Mouse (Mus musculus) lung, embryonic 14.5 days (tissue): ENCODE measurements around the gene Ddx51. TPM values are rescaled to one million over a fixed set of nuclear protein-coding genes. Genes with fewer than 3 reads are reported as not detected.

Experiments used
- ATAC-seq: fragments of 200-750 bp; cut with Nextera tagmentation; 2 replicates; pipeline ENCODE4 v1.8.0; 2017; ENCODE audit warnings: mild to moderate bottlenecking, moderate TSS enrichment, moderate library complexity; ENCODE audit not compliant: insufficient read depth
- DNase-seq: peaks from one replicate; pipeline ENCODE4 v3.0.0-alpha.2; 2015
- H3K27ac ChIP-seq: fragments of 300-500 bp; sonication (generic); 2 replicates; pipeline ENCODE4 v1.5.1; 2014; ENCODE audit warnings: low read depth, mild to moderate bottlenecking, moderate library complexity
- H3K27me3 ChIP-seq: fragments of 300-500 bp; sonication (generic); 2 replicates; pipeline ENCODE4 v1.6.1; 2014; ENCODE audit warnings: low read length, control low read depth; ENCODE audit not compliant: insufficient read depth
- H3K36me3 ChIP-seq: fragments of 300-500 bp; sonication (generic); 2 replicates; pipeline ENCODE4 v1.6.1; 2014; ENCODE audit warnings: control low read depth; ENCODE audit not compliant: insufficient read depth
- H3K4me1 ChIP-seq: fragments of 300-500 bp; sonication (generic); 2 replicates; pipeline ENCODE4 v1.6.1; 2014; ENCODE audit warnings: antibody characterized with exemption, control low read depth; ENCODE audit not compliant: insufficient read depth
- H3K4me2 ChIP-seq: fragments of 300-500 bp; sonication (generic); 2 replicates; pipeline ENCODE4 v1.6.1; 2014; ENCODE audit warnings: mild to moderate bottlenecking
- H3K4me3 ChIP-seq: fragments of 300-500 bp; sonication (generic); 2 replicates; pipeline ENCODE4 v1.5.1; 2014; ENCODE audit warnings: low read depth, low read length
- H3K9ac ChIP-seq: fragments of 300-500 bp; sonication (generic); 2 replicates; pipeline ENCODE4 v1.6.1; 2014
- H3K9me3 ChIP-seq: fragments of 300-500 bp; sonication (generic); 2 replicates; pipeline ENCODE4 v1.6.1; 2016; ENCODE audit warnings: low read depth, low read length, control low read depth
- CTCF ChIP-seq: IDR thresholded peaks from 2 replicates; pipeline ENCODE4 v1.5.1; 2016; ENCODE audit warnings: antibody characterized with exemption, low read depth
- WGBS: fragments of 180-500 bp; shearing (Covaris S2); extraction: QIAGEN DNeasy Blood & Tissue Kit; methylation state at CpG from one replicate; pipeline ENCODE4 v1.1.7; 2014; 5-methylcytosine and 5-hydroxymethylcytosine counted together
- polyA plus RNA-seq: library from polyadenylated mRNA; unstranded; fragments of >200 nt; fragmentation: Nextera tagmentation; extraction: Ambion mirVana; gene quantifications from 2 replicates; pipeline ENCODE4 v1.2.1, GENCODE M21; 2014

Gene Ddx51
- polyA plus RNA-seq, 1 experiment from 2014 or later, result 32.4 TPM

DNA sequence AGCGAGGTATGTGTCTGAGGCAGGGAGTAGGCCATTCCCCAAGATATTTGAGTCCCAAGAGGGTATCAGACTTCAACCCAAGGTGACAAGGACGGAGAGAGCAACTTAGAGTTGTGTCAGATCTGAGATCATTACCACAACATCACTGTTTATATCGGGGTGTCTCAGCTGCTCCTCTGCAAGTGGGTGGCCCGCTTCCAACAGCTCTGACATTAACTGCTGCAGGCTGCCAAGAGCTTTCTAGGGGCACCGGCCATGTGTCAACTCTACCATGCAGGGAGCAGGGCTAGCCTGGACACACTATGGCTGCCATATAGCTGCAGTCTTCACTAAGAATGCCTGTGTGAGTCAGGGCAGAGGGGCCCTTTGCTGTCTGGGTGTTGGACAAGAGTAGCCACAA is 43.4 kb upstream of the Ddx51 start:
- DNase-seq (no peak), ATAC-seq (no peak)
- H3K4me2 ChIP-seq, result no peak overlapping the region
- no peaks in the 10 kb centered on the region; the same call in 1 of the 2 replicates for H3K4me1 ChIP-seq
- no peak for TF ChIP-seq CTCF
- no peak overlapping the region for H3K4me3 ChIP-seq
- no peaks in the 10 kb centered on the region for H3K27me3 ChIP-seq
- H3K36me3 ChIP-seq, result no peaks in the 10 kb centered on the region
- no peaks in the 10 kb centered on the region for H3K9me3 ChIP-seq
- WGBS, result 56% methylated on average over 5 of the region's 5 CpGs
- H3K27ac ChIP-seq, result no peak overlapping the region
- no peak overlapping the region for H3K9ac ChIP-seq

DNA sequence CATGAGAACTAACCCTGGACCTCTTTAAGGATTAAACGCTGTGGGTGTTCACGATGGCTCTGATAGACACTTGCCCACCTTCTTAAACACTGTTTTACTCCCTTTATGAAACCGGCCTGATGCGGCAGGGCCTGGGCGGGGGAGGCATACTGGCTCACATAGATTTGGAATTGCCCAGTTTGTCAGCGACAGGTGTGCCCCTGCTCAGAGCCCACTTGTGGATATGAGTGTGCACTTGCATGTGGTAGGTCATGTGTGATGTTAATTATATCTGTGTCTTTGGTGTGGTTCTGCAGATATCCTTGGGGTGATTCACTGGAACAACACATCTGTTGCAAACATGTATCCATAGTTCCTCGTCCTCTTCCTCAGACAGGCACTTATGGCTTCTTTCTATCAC is 42.8 kb upstream of the Ddx51 start:
- H3K27me3 ChIP-seq, result no peaks in the 10 kb centered on the region
- H3K36me3 ChIP-seq, result no peaks in the 10 kb centered on the region
- H3K9me3 ChIP-seq, result no peaks in the 10 kb centered on the region
- no peak for TF ChIP-seq CTCF
- H3K4me1 ChIP-seq, result no peaks in the 10 kb centered on the region; the same call in 1 of the 2 replicates
- H3K9ac ChIP-seq, result no peak overlapping the region
- WGBS, result 78% methylated on average over 7 of the region's 7 CpGs
- H3K27ac ChIP-seq, result no peak overlapping the region
- DNase-seq (no peak), ATAC-seq (no peak)
- no peak overlapping the region for H3K4me3 ChIP-seq
- H3K4me2 ChIP-seq, result no peak overlapping the region

DNA sequence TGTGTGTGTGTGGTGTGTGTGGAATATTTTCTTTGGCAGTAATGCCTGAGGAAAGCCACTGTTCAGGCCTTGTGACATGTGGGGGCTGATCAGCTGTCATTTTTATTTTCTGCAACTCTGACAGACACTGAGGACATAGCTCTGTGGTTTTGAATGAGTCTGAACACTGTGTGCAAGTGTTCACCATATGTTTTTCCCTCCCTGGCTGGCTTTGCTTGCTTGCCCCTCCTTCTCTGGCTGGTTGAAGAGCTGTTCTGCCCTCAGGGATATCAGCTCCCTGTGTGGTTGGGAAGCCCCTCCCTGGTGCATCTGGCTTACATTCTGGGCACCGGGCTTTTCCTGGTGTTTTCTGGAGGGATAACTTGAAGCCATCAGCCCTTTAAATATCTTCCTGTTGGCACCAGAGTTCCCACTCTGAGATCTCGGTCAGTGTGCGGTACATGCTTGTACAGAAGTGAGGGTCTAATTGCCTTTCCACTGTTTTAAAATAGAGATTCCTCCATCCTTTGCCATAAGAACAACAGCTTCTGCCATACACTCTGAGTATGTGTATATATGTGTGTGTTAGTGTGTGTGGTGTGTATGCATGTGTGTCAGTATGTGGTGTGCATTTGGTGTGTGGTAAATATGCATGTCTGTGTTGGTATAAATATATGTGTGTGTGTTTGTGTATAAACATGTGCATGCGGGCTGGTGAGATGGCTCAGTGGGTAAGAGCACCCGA is 41.7 kb upstream of the Ddx51 start:
- H3K4me3 ChIP-seq, result no peak overlapping the region
- H3K4me1 ChIP-seq, result no peaks in the 10 kb centered on the region
- ATAC-seq, result no peak

GRCm38 (mm10) chr5:110619226-110619625 is 34.0 kb upstream of the Ddx51 start:
- H3K9ac ChIP-seq, result no peak overlapping the region
- 74% methylated on average over 6 of the region's 6 CpGs for WGBS
- no peak overlapping the region for H3K4me2 ChIP-seq
- no peaks in the 10 kb centered on the region for H3K36me3 ChIP-seq
- ATAC-seq (no peak), DNase-seq (no peak)
- TF ChIP-seq CTCF, result no peak
- no peaks in the 10 kb centered on the region for H3K9me3 ChIP-seq
- H3K27ac ChIP-seq, result no peak overlapping the region
- H3K4me3 ChIP-seq, result no peak overlapping the region
- no peaks in the 10 kb centered on the region for H3K4me1 ChIP-seq
- no peaks in the 10 kb centered on the region for H3K27me3 ChIP-seq

More for the DNA sequence above, 41.7 kb upstream of the Ddx51 start:
- Histone ChIP-seq H3K27me3 (no peaks in the 10 kb centered on the region), H3K4me2 (no peak overlapping the region), H3K36me3 (no peaks in the 10 kb centered on the region), H3K9me3 (no peaks in the 10 kb centered on the region), H3K9ac (no peak overlapping the region), H3K27ac (no peak overlapping the region)
- DNase-seq, result no peak
- no peak for TF ChIP-seq CTCF
- WGBS, result 71% methylated on average over 5 of the region's 5 CpGs

DNA sequence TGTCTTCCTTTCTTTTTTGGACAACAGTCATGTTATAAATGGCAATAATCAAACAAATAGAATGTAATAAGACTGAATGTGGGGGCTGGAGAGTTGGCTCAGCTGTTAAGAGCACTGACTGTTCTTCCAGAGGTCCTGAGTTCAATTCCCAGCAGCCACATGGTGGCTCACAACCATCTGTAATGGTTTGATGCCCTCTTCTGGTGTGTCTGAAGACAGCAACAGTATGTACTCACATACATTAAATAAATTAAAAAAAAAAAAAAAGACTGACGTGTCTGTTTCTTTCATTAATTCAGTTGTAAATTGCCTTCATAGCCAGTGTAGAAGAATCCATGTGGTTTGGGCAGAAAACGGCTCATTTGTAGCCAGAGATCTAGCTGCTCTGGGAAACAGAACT is 28.9 kb upstream of the Ddx51 start:
- Histone ChIP-seq H3K4me2 (no peak overlapping the region), H3K27me3 (peaks cover 5% of the 10 kb centered on the region; the same call in 1 of the 2 replicates), H3K9ac (no peak overlapping the region), H3K4me1 (no peaks in the 10 kb centered on the region), H3K4me3 (no peak overlapping the region), H3K27ac (no peak overlapping the region), H3K36me3 (no peaks in the 10 kb centered on the region), H3K9me3 (no peaks in the 10 kb centered on the region)
- 0 out of 2 replicates have a peak, but pooled peaks have one; percentile 6 for TF ChIP-seq CTCF
- ATAC-seq (no peak), DNase-seq (no peak)
- WGBS, result 69% methylated on average over 2 of the region's 2 CpGs

- H3K4me1 ChIP-seq, result no peaks in the 10 kb centered on the region
- no peak for DNase-seq
- no peak for ATAC-seq
- TF ChIP-seq CTCF, result no peak
- no peaks in the 10 kb centered on the region for H3K9me3 ChIP-seq
- 65% methylated on average over 10 of the region's 10 CpGs for WGBS
- H3K4me2 ChIP-seq, result no peak overlapping the region
- H3K36me3 ChIP-seq, result no peaks in the 10 kb centered on the region
- H3K4me3 ChIP-seq, result no peak overlapping the region
- no peak overlapping the region for H3K27ac ChIP-seq
- H3K27me3 ChIP-seq, result peaks cover 5% of the 10 kb centered on the region; the same call in 1 of the 2 replicates
- no peak overlapping the region for H3K9ac ChIP-seq
These were observed 25.9 kb upstream of the Ddx51 start for GRCm38 (mm10) chr5:110627351-110627750.

DNA sequence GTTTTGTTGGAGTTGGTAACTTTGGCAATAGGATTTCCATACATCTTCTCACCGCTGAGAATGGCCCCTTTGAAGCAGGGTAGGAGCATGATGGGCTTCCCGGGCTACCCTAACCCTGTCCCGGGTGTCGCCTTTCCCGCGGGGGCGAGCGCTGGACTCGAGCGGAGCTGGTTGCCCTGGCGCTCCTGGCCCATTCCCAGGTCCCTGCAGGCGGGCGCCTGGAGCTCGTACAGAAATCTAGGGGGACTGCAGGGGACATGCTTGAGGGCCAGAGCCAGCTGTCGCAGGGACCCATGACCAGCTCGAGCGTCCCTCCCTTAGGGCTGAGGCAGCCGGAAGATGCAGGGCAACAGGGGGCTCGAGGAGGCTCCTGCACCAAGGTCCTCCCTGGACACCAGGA is 25.1 kb upstream of the Ddx51 start:
- WGBS, result 17% methylated on average over 19 of the region's 19 CpGs
- ATAC-seq (no peak), DNase-seq (no peak)
- Histone ChIP-seq H3K4me1 (no peaks in the 10 kb centered on the region), H3K9ac (no peak overlapping the region), H3K36me3 (no peaks in the 10 kb centered on the region), H3K9me3 (no peaks in the 10 kb centered on the region), H3K4me2 (no peak overlapping the region), H3K4me3 (no peak overlapping the region), H3K27me3 (peaks cover 5% of the 10 kb centered on the region; the same call in 1 of the 2 replicates), H3K27ac (no peak overlapping the region)
- TF ChIP-seq CTCF, result no peak
